Mouse (Mus musculus) bone marrow, adult 2 months (tissue): ENCODE results near the gene Zfr2.

Source experiments
- CTCF ChIP-seq: fragments of 200-500 bp; IDR thresholded peaks from 2 replicates; pipeline ENCODE4 v1.5.1; 2011; ENCODE audit warnings: low read length, control low read depth; ENCODE audit not compliant: control insufficient read depth, insufficient read depth
- POLR2A ChIP-seq: fragments of 200-500 bp; IDR thresholded peaks from 2 replicates; pipeline ENCODE4 v1.6.1; 2011; ENCODE audit warnings: low read depth, mild to moderate bottlenecking, control low read depth, low read length, borderline replicate concordance; ENCODE audit not compliant: control insufficient read depth

GRCm38 (mm10) chr10:81277676-81278075 is 44.7 kb downstream of the Zfr2 start:
- TF ChIP-seq POLR2A = no peak
- TF ChIP-seq CTCF = no peak
